Mouse (Mus musculus): ENCODE measurements around the gene Gm6169. TPM values are rescaled to one million over a fixed set of nuclear protein-coding genes. Genes with fewer than 3 reads are reported as not detected.
"Not testable (repeated sequence)": the region's sequence is repeated elsewhere in the genome, so short reads cannot be mapped to it uniquely, and the experiment has no call there.

Gm6169 gene
- 2.3 and 6.6 TPM in 2 replicates for polyA plus RNA-seq (2015; fragmentation: Nextera tagmentation; extraction: Ambion mirVana)

GRCm38 (mm10) chr13:97099187-97099852, at the start of gene Gm6169:
Gene Gm6169, minus strand, starts transcription at chr13:97099237.
- H3K27ac ChIP-seq = no peak within 1 kb of the TSS
- ATAC-seq (ENCODE audit: insufficient number of reproducible peaks, insufficient read depth, low FRiP score, low TSS enrichment, low read depth) = no peak

GRCm38 (mm10) chr13:97145834-97146233, 46.8 kb upstream of the Gm6169 start:
- H3K4me2 ChIP-seq = no peak overlapping the region
- ATAC-seq (ENCODE audit: insufficient number of reproducible peaks, insufficient read depth, low FRiP score, low TSS enrichment, low read depth) = no peak
- no peaks in the 10 kb centered on the region for H3K27me3 ChIP-seq
- H3K4me3 ChIP-seq = no peak overlapping the region
- H3K9me3 ChIP-seq = no peaks in the 10 kb centered on the region
- WGBS = 57% methylated on average over 4 of the region's 4 CpGs
- H3K36me3 ChIP-seq = peaks cover 57% of the 10 kb centered on the region
- no peak overlapping the region for H3K27ac ChIP-seq
- H3K4me1 ChIP-seq = no peaks in the 10 kb centered on the region
- H3K9ac ChIP-seq = no peak overlapping the region

More at GRCm38 (mm10) chr13:97099187-97099852, at the start of gene Gm6169:
- Histone ChIP-seq H3K9ac (no peak within 1 kb of the TSS), H3K27me3 (no peaks in the 10 kb centered on the region), H3K4me1 (no peaks in the 10 kb centered on the region), H3K4me2 (no peak within 1 kb of the TSS), H3K9me3 (no peaks in the 10 kb centered on the region), H3K36me3 (no peaks in the 10 kb centered on the region), H3K4me3 (no peak within 1 kb of the TSS)
- WGBS = 78% methylated on average over 22 of the region's 22 CpGs

GRCm38 (mm10) chr13:97142321-97142720, 43.3 kb upstream of the Gm6169 start:
- H3K4me1 ChIP-seq = peaks cover 8% of the 10 kb centered on the region
- no peaks in the 10 kb centered on the region for H3K9me3 ChIP-seq
- H3K4me2 ChIP-seq = no peak overlapping the region
- ATAC-seq (ENCODE audit: insufficient number of reproducible peaks, insufficient read depth, low FRiP score, low TSS enrichment, low read depth) = no peak
- peaks cover 28% of the 10 kb centered on the region for H3K36me3 ChIP-seq
- 78% methylated on average over 7 of the region's 7 CpGs for WGBS
- no peaks in the 10 kb centered on the region for H3K27me3 ChIP-seq
- no peak overlapping the region for H3K27ac ChIP-seq
- H3K9ac ChIP-seq = no peak overlapping the region
- H3K4me3 ChIP-seq = no peak overlapping the region

GRCm38 (mm10) chr13:97138404-97138931, 39.4 kb upstream of the Gm6169 start:
- H3K36me3 ChIP-seq = peaks cover 24% of the 10 kb centered on the region
- H3K9ac ChIP-seq = peak overlapping the region; percentile 92
- peak overlapping the region; percentile 91 for H3K4me3 ChIP-seq
- H3K9me3 ChIP-seq; ATAC-seq (ENCODE audit: insufficient number of reproducible peaks, insufficient read depth, low FRiP score, low TSS enrichment, low read depth); H3K4me1 ChIP-seq; H3K27me3 ChIP-seq: not testable (repeated sequence)
- 0 out of 2 replicates have a peak overlapping the region, but pooled peaks have one; percentile 86 for H3K27ac ChIP-seq
- peak overlapping the region; percentile 56 for H3K4me2 ChIP-seq
- WGBS = 31% methylated on average over 8 of the region's 8 CpGs

- H3K4me1 ChIP-seq = peaks cover 8% of the 10 kb centered on the region
- H3K27ac ChIP-seq = peak within 1 kb of the TSS; percentile 86
- peak within 1 kb of the TSS; percentile 92 for H3K9ac ChIP-seq
- H3K36me3 ChIP-seq = peaks cover 21% of the 10 kb centered on the region
- no peaks in the 10 kb centered on the region for H3K9me3 ChIP-seq
- ATAC-seq (ENCODE audit: insufficient number of reproducible peaks, insufficient read depth, low FRiP score, low TSS enrichment, low read depth) = peak; percentile 89
- H3K4me2 ChIP-seq = peak within 1 kb of the TSS; percentile 74
- no peaks in the 10 kb centered on the region for H3K27me3 ChIP-seq
- peak within 1 kb of the TSS; percentile 91 for H3K4me3 ChIP-seq
- WGBS = under 1% methylated on average over 57 of the region's 57 CpGs
These were observed 38.7 kb upstream of the Gm6169 start, which contains the start of the genes Gfm2 and Nsa2 for GRCm38 (mm10) chr13:97137466-97138400. Gene Gfm2, plus strand, starts transcription at chr13:97137937. Gene Nsa2, minus strand, starts transcription at chr13:97137937.

GRCm38 (mm10) chr13:97130413-97130812, 31.4 kb upstream of the Gm6169 start:
- not testable (repeated sequence) for H3K9me3 ChIP-seq; H3K4me2 ChIP-seq; ATAC-seq (ENCODE audit: insufficient number of reproducible peaks, insufficient read depth, low FRiP score, low TSS enrichment, low read depth); H3K4me3 ChIP-seq; H3K4me1 ChIP-seq; H3K27ac ChIP-seq; H3K27me3 ChIP-seq; H3K9ac ChIP-seq
- no CpG with 5 or more reads among the region's 2 CpGs for WGBS
- H3K36me3 ChIP-seq = peaks cover 28% of the 10 kb centered on the region

GRCm38 (mm10) chr13:97129654-97130053, 30.6 kb upstream of the Gm6169 start:
- H3K4me2 ChIP-seq; H3K27ac ChIP-seq; H3K4me1 ChIP-seq; H3K4me3 ChIP-seq; H3K9me3 ChIP-seq; H3K27me3 ChIP-seq; ATAC-seq (ENCODE audit: insufficient number of reproducible peaks, insufficient read depth, low FRiP score, low TSS enrichment, low read depth); H3K9ac ChIP-seq: not testable (repeated sequence)
- H3K36me3 ChIP-seq = peaks cover 26% of the 10 kb centered on the region
- WGBS = 85% methylated on average over 4 of the region's 4 CpGs

DNA sequence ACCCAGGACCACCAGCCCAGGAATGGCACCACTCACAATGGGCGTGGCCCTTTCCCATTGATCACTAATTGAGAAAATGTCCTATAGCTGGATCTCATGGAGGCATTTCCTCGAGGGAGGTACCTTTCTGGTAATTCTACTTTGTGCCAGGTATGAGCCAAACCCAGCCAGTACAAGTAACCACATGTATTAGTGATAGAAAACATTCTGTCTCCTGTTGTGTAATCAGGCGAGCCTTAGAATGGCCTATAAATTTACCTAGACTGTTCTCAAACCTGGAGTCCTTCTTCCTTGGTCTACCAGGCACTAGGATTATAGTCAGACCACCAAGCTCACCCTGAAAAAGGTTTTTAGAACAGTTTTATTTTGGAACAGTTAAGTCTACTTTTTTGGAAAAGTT, 22.3 kb upstream of the Gm6169 start:
- no peaks in the 10 kb centered on the region for H3K9me3 ChIP-seq
- no peak overlapping the region for H3K9ac ChIP-seq
- no peaks in the 10 kb centered on the region for H3K27me3 ChIP-seq
- H3K36me3 ChIP-seq = peaks cover 16% of the 10 kb centered on the region; the same call in 1 of the 2 replicates
- ATAC-seq (ENCODE audit: insufficient number of reproducible peaks, insufficient read depth, low FRiP score, low TSS enrichment, low read depth) = no peak
- no peak overlapping the region for H3K4me2 ChIP-seq
- 72% methylated on average over 3 of the region's 3 CpGs for WGBS
- no peak overlapping the region for H3K4me3 ChIP-seq
- no peak overlapping the region for H3K27ac ChIP-seq
- H3K4me1 ChIP-seq = no peaks in the 10 kb centered on the region

DNA sequence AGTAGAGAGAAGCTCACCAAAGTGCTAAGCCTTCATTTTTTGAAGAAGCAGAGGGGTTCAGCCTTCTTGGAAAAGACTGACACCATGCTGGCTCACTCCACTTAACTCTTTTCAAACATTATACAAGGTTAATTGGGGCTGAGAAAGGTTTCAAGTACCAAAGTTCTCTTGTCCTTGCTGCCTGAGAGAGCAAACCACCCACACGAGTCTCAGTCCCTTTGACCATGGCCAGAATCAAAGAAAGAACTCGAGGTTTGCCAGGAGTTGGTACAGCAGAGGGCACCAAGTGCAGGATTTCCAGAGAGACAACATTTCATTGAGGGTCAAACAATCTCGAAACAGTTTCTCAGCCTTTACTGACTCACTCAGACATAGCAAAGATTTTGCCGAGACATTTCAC, 10.0 kb upstream of the Gm6169 start:
- H3K9me3 ChIP-seq = no peaks in the 10 kb centered on the region
- ATAC-seq (ENCODE audit: insufficient number of reproducible peaks, insufficient read depth, low FRiP score, low TSS enrichment, low read depth) = no peak
- no peak overlapping the region for H3K27ac ChIP-seq
- no peaks in the 10 kb centered on the region for H3K36me3 ChIP-seq
- WGBS = 83% methylated on average over 4 of the region's 4 CpGs
- no peak overlapping the region for H3K4me2 ChIP-seq
- H3K9ac ChIP-seq = no peak overlapping the region
- H3K27me3 ChIP-seq = no peaks in the 10 kb centered on the region
- no peaks in the 10 kb centered on the region for H3K4me1 ChIP-seq
- no peak overlapping the region for H3K4me3 ChIP-seq

DNA sequence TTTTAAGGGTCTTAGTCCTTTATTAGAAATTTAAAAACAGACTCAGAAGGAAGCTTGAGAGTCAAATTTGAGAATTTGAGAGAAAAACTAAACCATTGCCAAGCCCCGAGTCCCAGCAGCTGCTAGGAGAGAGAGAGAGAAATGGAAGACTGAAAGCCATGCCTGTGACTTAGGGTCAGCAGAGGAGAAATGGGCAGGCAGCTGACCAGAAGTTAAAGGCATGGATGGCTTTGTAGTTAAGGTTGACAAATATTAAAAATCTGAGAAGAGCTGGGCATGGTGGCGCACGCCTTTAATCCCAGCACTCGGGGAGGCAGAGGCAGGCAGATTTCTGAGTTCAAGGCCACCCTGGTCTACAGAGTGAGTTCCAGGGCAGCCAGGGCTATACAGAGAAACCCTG, 8.7 kb upstream of the Gm6169 start:
- not testable (repeated sequence) for H3K27ac ChIP-seq; H3K9me3 ChIP-seq; H3K9ac ChIP-seq; H3K4me3 ChIP-seq; H3K4me1 ChIP-seq; H3K4me2 ChIP-seq; H3K27me3 ChIP-seq; H3K36me3 ChIP-seq; ATAC-seq (ENCODE audit: insufficient number of reproducible peaks, insufficient read depth, low FRiP score, low TSS enrichment, low read depth)
- 95% methylated on average over 4 of the region's 4 CpGs for WGBS

- Histone ChIP-seq H3K4me3 (no peak overlapping the region), H3K27ac (no peak overlapping the region), H3K4me2 (no peak overlapping the region), H3K36me3 (no peaks in the 10 kb centered on the region), H3K9me3 (no peaks in the 10 kb centered on the region), H3K4me1 (no peaks in the 10 kb centered on the region), H3K27me3 (no peaks in the 10 kb centered on the region), H3K9ac (no peak overlapping the region)
- no peak for ATAC-seq (ENCODE audit: insufficient number of reproducible peaks, insufficient read depth, low FRiP score, low TSS enrichment, low read depth)
- 76% methylated on average over 7 of the region's 7 CpGs for WGBS
These were observed 6.0 kb upstream of the Gm6169 start for GRCm38 (mm10) chr13:97104996-97105395.

Data from embryonic facial prominence, embryonic 13.5 days (tissue).